Mouse (Mus musculus): Measurements from ENCODE around the gene Men1.

GRCm38 (mm10) chr19:6336920-6337319, 2.1 kb downstream of the Men1 start:
- no peak for TF ChIP-seq CTCF (IDR thresholded peaks at IDR 0.05)
- no peak for TF ChIP-seq EP300 (IDR thresholded peaks at IDR 0.05)

Data from lung, postnatal 0 days (tissue).